Mouse (Mus musculus) thymus, postnatal 36 days (tissue): ENCODE measurements around the gene Olfr986.

Source experiments
- DNase-seq, 2 experiments: peaks; one replicate each; pipeline ENCODE4 v3.0.0; 2022; ENCODE audit warnings: mixed read lengths in 2 of 2

Gene Olfr986

DNA sequence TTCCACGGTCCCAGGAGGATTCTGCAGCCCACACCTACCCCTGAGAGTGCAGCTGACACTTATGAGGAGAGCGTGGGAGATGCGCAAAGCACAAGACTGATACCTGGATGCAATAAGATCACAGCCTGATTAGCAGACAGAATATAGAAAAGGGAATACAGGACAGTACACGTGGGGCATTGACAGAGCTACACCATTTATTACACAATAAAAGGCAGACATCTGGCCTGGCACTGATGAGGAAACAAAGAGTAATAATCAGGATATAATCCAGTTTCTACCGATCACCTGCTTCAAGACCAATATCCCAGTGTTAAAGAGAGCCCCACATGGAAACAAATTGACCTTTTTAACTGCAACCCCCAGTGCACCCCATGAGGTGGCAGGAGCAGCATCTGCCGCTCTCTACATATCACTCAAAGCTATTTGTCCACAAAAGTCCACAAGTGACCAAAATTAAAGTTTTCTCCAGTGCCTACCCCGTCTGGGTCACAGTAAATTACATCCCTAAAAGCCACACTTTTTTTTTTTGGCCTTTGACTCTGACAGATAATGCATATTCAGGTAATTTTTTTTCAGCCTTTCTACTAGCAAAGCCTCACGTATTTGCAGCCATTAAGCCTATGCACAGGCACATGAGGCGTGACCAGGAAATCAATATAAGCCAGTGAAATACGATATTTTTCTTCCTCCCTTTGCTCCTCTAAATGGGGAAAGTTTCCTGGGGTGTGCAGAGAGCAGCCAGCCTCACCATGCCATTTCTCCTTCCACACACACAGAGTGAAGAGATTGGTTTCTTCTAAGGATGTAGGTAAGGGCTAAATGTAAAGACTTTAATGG, 53.7 kb downstream of the Olfr986 start:
- no peak for DNase-seq

DNA sequence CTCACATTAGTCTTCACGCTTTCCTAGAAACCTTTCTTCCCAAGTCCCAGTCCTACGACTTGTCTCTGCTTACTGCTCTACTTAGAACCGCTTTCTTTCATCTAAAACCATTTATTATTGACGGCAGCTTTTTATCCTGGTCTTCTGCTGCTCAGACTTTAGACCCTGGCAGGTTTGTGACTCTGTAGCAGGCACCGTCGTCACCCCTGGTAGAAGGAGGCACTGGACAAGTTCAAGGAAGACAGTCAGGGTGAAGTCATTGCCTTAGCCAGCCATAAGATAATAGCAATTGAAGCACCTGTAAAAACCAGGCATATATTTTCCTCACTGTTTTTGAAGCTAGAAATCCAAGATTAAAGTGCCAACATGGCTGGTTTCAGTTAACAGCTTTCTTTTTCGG, 54.5 kb downstream of the Olfr986 start:
- DNase-seq = no peak
